Mouse (Mus musculus): ENCODE data around the gene Gm13276.
"Not testable (repeated sequence)": the region's sequence is repeated elsewhere in the genome, so short reads cannot be mapped to it uniquely, and the experiment has no call there.

- TF ChIP-seq CTCF, EP300 (IDR thresholded peaks at IDR 0.05; ENCODE audit: low read depth): not testable (repeated sequence)
Measured at GRCm38 (mm10) chr4:88781831-88782230, 3.7 kb upstream of the Gm13276 start, which contains the start of gene Ifnz.
